Mouse (Mus musculus): ENCODE measurements around the gene Arhgap28. TPM values are rescaled to one million over a fixed set of nuclear protein-coding genes. Genes with fewer than 3 reads are reported as not detected.
A peak's percentile ranks its signal among the peaks of the same experiment; 100 is the strongest.
"Not testable (repeated sequence)": the region's sequence is repeated elsewhere in the genome, so short reads cannot be mapped to it uniquely, and the experiment has no call there.

Arhgap28 gene
- polyA plus RNA-seq, 1 experiment from 2014 or later: 13.1 TPM

- H3K27ac ChIP-seq: no peak overlapping the region
- H3K9ac ChIP-seq: no peak overlapping the region
- H3K36me3 ChIP-seq: no peaks in the 10 kb centered on the region; the same call in 1 of the 2 replicates
- no peak overlapping the region for H3K4me3 ChIP-seq
- ATAC-seq (ENCODE audit: low FRiP score): 0 out of 2 replicates have a peak, but pooled peaks have one; percentile 50
- WGBS: 83% methylated on average over 10 of the region's 10 CpGs
- H3K4me1 ChIP-seq (replicated peaks): 0 out of 2 replicates have a peak, but pooled peaks cover 3% of the 10 kb centered on the region
- no peak overlapping the region for H3K4me2 ChIP-seq
- no peaks in the 10 kb centered on the region for H3K27me3 ChIP-seq
- no peaks in the 10 kb centered on the region for H3K9me3 ChIP-seq
Measured at GRCm38 (mm10) chr17:67861080-67861630, 142.8 kb downstream of the Arhgap28 start.

GRCm38 (mm10) chr17:67841494-67841893 is 162.4 kb downstream of the Arhgap28 start:
- H3K4me3 ChIP-seq; H3K27me3 ChIP-seq; ATAC-seq (ENCODE audit: low FRiP score); H3K4me2 ChIP-seq; H3K27ac ChIP-seq; H3K9ac ChIP-seq; H3K36me3 ChIP-seq; H3K4me1 ChIP-seq (replicated peaks); H3K9me3 ChIP-seq: not testable (repeated sequence)
- WGBS: 94% methylated on average over 2 of the region's 2 CpGs

DNA sequence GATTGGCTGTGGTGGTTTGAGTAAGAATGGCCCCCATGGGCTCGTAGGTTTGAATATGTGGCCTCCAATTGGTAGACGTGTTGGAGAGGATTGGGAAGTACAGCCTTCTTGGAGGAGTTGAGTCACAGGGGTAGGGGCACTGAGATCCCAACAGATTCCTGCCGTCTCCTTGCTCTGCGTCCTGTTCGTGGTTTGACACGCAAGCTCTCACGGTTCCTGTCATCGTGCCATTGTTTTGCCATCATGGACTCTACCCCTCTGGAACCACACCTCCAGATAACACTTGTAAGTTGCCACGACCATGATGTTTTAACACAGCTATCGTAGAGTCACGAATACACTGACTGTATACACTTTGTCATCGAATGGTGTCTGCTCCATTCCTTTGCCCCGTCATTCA is 165.0 kb downstream of the Arhgap28 start:
- Histone ChIP-seq H3K4me1 (replicated peaks) (no peaks in the 10 kb centered on the region), H3K4me3 (no peak overlapping the region), H3K4me2 (no peak overlapping the region), H3K27ac (no peak overlapping the region), H3K9ac (no peak overlapping the region), H3K9me3 (peaks cover 4% of the 10 kb centered on the region; the same call in 1 of the 2 replicates), H3K27me3 (no peaks in the 10 kb centered on the region), H3K36me3 (no peaks in the 10 kb centered on the region)
- ATAC-seq (ENCODE audit: low FRiP score): no peak
- WGBS: 87% methylated on average over 13 of the region's 13 CpGs

- ATAC-seq (ENCODE audit: low FRiP score): peak; percentile 74
- Histone ChIP-seq H3K4me1 (replicated peaks) (no peaks in the 10 kb centered on the region), H3K27me3 (no peaks in the 10 kb centered on the region), H3K36me3 (no peaks in the 10 kb centered on the region), H3K27ac (no peak overlapping the region), H3K4me2 (no peak overlapping the region), H3K9me3 (peaks cover 4% of the 10 kb centered on the region; the same call in 1 of the 2 replicates), H3K9ac (no peak overlapping the region), H3K4me3 (no peak overlapping the region)
- WGBS: 58% methylated on average over 17 of the region's 17 CpGs
Measured at GRCm38 (mm10) chr17:67837351-67838090, 166.4 kb downstream of the Arhgap28 start.

DNA sequence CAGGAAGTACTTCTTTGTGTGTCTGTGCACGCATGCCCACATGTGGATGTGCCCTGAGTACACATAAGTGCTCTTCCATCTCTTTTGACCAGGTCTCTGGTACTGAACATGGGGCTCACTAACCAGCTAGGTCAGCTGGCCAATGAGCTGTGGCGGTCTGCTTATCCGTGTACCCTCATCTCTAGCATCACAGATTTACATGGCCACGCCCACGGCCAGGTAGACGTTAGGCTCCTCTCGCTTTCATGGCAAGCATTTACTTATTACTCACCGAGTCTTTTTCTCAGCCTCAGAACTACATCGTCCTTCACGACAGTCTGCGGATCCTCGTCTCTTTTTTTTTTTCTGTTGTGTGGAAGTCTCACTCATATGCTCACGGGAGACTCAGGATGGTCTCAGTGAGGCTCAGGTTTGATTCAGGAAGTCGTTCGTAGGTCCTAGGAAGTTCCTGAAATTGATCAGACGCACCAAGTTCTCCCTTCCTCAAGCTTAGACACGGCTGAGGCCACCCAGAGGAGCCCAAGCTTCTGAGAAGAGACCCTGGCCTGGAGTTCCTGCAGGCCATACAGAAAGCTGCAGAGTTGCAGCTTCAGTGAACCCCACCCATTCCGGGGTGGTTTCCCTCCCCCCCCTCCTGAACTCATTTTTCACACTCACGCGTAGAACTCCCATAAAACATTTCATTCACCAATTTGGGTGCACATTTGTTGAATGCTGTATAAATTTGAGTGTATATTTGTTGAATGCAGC is 167.6 kb downstream of the Arhgap28 start:
- Histone ChIP-seq H3K9me3 (peaks cover 4% of the 10 kb centered on the region; the same call in 1 of the 2 replicates), H3K27ac (no peak overlapping the region), H3K4me1 (replicated peaks) (no peaks in the 10 kb centered on the region), H3K4me2 (no peak overlapping the region), H3K36me3 (no peaks in the 10 kb centered on the region), H3K4me3 (no peak overlapping the region), H3K27me3 (no peaks in the 10 kb centered on the region), H3K9ac (no peak overlapping the region)
- 95% methylated on average over 20 of the region's 20 CpGs for WGBS
- ATAC-seq (ENCODE audit: low FRiP score): no peak

GRCm38 (mm10) chr17:67827431-67827830 is 176.5 kb downstream of the Arhgap28 start:
- H3K36me3 ChIP-seq: peaks cover 9% of the 10 kb centered on the region; the same call in 1 of the 2 replicates
- H3K4me3 ChIP-seq: no peak overlapping the region
- no peaks in the 10 kb centered on the region for H3K27me3 ChIP-seq
- H3K4me1 ChIP-seq (replicated peaks): no peaks in the 10 kb centered on the region
- peaks cover 6% of the 10 kb centered on the region for H3K9me3 ChIP-seq
- H3K9ac ChIP-seq: no peak overlapping the region
- H3K27ac ChIP-seq: no peak overlapping the region
- ATAC-seq (ENCODE audit: low FRiP score): no peak
- WGBS: 95% methylated on average over 3 of the region's 3 CpGs
- H3K4me2 ChIP-seq: no peak overlapping the region

DNA sequence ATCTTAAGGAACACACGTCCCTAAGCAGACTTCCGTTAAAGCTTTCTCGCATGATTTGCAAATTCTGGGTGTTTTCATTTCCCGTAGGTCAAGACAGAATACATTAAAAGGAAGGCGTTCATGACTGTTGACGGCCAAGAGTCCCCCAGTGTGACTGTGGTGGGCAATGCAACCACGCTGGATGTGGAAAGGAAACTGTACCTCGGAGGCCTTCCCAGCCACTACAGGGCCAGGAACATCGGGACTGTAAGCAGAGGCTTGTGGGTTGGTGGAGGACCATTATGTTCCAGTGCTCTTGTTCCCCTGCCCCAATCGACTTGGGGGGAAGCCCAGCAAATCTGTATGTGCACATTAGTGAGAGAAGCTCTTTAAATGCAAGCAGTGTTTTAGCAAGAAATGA is 187.0 kb downstream of the Arhgap28 start:
- Histone ChIP-seq H3K9ac (no peak overlapping the region), H3K27me3 (no peaks in the 10 kb centered on the region), H3K9me3 (no peaks in the 10 kb centered on the region), H3K27ac (no peak overlapping the region), H3K4me3 (no peak overlapping the region), H3K36me3 (peaks cover 66% of the 10 kb centered on the region), H3K4me2 (no peak overlapping the region), H3K4me1 (replicated peaks) (peaks cover 6% of the 10 kb centered on the region)
- WGBS: 94% methylated on average over 10 of the region's 10 CpGs
- no peak for ATAC-seq (ENCODE audit: low FRiP score)

DNA sequence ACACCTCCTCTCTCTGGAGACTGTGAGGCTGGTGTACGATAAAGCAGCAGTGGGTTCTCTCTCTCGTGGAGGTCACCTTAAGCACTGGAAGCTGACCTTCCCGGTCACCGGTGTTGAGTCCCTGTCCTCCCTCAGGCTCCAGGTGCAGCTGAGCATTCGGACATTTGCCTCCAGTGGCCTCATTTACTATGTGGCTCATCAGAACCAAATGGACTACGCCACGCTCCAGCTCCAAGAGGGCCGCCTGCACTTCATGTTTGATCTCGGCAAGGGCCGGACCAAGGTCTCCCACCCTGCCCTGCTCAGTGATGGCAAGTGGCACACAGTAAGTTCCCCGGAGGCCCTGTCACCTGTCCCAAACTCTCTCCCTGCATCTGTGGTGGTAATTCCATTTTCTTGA is 188.2 kb downstream of the Arhgap28 start:
- no peak overlapping the region for H3K27ac ChIP-seq
- WGBS: 95% methylated on average over 11 of the region's 11 CpGs
- H3K4me2 ChIP-seq: no peak overlapping the region
- H3K9ac ChIP-seq: no peak overlapping the region
- peaks cover 6% of the 10 kb centered on the region for H3K4me1 ChIP-seq (replicated peaks)
- H3K9me3 ChIP-seq: no peaks in the 10 kb centered on the region
- H3K36me3 ChIP-seq: peaks cover 68% of the 10 kb centered on the region
- no peak for ATAC-seq (ENCODE audit: low FRiP score)
- H3K4me3 ChIP-seq: no peak overlapping the region
- no peaks in the 10 kb centered on the region for H3K27me3 ChIP-seq

DNA sequence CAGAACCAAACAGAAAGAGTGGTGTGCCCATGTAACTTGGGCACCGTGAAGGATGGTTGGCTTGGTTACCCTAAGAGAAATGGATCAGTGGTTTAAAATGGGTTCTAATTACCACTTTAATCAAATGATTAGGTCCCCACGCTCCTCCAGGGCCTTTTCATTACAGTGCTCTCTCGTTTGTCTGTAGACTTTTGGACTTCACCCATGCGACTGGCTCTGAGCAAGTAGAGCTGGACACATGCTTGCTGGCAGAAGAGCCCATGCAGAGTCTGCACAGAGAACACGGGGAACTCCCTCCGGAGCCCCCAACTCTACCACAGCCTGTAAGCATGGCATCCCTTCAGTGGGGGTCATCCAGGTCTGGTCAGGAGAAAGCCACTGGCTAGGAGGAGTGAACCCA is 190.3 kb downstream of the Arhgap28 start:
- ATAC-seq (ENCODE audit: low FRiP score): no peak
- Histone ChIP-seq H3K9ac (no peak overlapping the region), H3K4me1 (replicated peaks) (no peaks in the 10 kb centered on the region), H3K4me3 (no peak overlapping the region), H3K27me3 (no peaks in the 10 kb centered on the region), H3K9me3 (no peaks in the 10 kb centered on the region), H3K27ac (no peak overlapping the region), H3K4me2 (no peak overlapping the region), H3K36me3 (peaks cover 87% of the 10 kb centered on the region)
- 89% methylated on average over 6 of the region's 6 CpGs for WGBS

- Histone ChIP-seq H3K9me3 (no peaks in the 10 kb centered on the region), H3K9ac (no peak overlapping the region), H3K4me1 (replicated peaks) (no peaks in the 10 kb centered on the region), H3K27me3 (no peaks in the 10 kb centered on the region), H3K36me3 (peaks cover 62% of the 10 kb centered on the region), H3K27ac (no peak overlapping the region), H3K4me3 (no peak overlapping the region), H3K4me2 (no peak overlapping the region)
- 90% methylated on average over 16 of the region's 16 CpGs for WGBS
- no peak for ATAC-seq (ENCODE audit: low FRiP score)
Measured at GRCm38 (mm10) chr17:67809171-67809570, 194.7 kb downstream of the Arhgap28 start.
